Mouse (Mus musculus): ENCODE data around the gene Ifngr2.
"Not testable (repeated sequence)": the region's sequence is repeated elsewhere in the genome, so short reads cannot be mapped to it uniquely, and the experiment has no call there.

Ifngr2 gene

DNA sequence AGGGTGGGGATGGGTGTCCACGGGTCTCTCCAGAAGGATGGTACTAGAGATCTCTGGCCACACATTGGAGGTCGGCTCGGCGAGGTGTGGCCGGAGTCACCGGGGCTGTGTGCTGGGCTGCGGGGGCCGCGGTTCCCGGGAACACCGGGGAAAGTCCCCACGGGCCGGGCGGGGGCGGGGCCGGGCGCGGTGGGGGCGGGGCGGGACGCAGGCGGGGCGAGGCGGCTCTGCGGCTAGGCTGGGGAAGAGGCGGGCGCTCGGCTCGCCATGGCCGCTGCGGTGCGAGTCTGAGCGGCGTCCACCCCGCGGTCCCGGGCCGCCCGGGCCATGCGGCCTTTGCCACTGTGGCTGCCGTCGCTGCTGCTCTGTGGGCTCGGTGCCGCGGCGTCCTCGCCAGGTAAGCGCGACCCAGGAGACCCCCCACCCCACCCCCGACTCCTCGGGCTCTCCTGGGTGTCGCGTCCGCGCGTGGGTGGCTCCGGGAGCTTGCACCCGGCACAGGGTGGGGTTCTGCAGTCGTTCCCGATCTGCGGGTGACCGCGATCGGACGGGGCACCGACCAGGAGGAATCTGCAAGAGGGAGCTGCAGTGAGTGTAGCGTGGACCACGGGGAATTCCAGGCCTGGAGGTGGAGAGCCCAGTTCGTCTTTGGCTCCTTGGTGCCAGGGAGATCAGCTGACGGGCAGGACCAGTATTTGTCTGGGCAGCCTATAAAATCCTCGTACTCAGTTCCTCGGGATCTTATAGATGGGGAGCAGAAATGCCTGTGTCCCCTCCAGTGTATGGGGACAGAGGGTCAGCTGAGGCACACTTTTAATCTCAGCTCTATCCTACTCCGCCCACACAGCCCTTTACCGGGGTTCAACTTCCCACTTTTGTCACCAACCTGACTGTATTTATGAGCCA lies at the start of gene Ifngr2:
Gene Ifngr2, plus strand, starts transcription at position 237 of the 906 bp plus-strand sequence.
- DNase-seq (ENCODE audit: low read depth, low spot score), result no peak

DNA sequence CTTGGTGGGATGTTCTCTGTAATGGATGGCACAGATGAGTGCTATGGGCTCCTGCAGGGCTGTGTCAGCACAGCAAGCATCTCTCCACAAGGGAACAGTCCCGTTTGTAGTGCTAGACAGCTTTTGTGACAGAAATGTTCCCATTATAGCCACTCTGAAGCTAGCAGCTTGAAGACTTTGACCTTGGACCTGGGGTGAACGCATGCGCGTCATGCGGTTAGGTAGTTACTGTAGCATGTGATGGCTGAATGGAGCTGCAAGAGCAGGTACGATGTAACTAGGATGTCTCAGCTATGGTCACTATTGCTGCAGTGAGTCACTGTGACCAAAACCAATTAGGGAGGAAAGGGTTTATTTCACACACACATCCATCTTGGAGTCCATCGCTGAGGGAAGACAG lies 48.8 kb upstream of the Ifngr2 start:
- DNase-seq (ENCODE audit: low read depth, low spot score), result no peak

DNA sequence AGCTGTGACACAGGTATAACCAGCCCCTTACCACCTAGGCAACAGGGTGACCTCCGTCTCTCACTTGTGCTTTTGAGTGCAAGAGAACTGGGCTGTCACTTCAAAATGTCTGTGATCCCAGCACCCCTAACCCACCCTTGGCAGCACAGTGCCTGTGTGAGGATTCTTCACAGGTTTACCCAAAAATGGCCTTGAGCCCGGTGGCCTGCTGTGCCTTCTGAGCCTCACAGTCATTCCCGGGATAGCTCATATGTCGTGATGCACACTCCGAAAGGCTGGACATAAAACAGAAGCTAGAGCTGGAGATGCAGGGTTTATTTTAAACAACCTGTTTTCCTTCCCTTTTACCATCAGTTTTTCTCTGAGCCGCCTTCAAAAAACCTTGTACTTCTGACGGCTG lies 42.2 kb upstream of the Ifngr2 start:
- no peak for DNase-seq (ENCODE audit: low read depth, low spot score)

DNA sequence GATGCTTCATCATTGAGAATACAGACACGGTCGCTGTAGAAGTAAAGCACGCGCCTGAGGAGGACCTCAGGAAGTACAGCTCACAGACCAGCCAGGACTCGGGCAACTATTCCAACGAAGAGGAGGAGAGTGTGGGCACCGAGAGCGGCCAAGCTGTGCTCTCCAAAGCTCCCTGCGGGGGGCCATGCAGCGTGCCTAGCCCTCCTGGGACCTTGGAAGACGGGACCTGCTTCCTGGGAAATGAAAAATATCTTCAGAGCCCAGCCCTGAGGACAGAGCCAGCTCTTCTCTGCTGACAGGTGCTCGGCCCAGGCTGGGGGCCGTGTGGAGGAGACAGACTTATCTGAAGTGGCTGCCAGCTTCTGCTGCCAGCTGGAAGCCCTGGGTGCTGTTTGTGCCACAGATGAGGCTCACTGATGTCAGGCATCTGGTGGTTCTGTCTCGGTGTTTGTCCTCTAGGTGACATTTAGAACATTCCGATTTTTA lies 41.7 kb upstream of the Ifngr2 start:
- no peak for DNase-seq (ENCODE audit: low read depth, low spot score)

DNA sequence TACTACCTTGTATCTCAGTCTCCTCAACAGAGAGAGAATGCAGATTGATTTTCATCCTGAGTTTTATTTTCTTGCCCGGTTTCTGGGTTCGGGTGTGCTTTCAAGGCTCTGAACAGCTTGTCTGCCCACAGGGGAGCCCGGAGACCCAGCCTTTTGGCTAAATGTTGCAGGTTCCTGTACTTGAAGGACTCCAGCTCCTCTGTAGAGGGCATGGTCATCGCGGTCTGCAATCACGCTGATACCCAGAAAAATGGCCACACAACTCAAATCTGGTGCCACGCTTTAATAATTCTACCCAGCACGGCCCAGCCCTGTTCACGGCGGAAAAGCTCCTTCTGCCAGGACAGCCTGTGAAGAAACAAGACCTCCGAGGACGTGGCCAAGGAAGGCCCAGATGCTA lies 40.5 kb upstream of the Ifngr2 start:
- DNase-seq (ENCODE audit: low read depth, low spot score), result no peak

DNA sequence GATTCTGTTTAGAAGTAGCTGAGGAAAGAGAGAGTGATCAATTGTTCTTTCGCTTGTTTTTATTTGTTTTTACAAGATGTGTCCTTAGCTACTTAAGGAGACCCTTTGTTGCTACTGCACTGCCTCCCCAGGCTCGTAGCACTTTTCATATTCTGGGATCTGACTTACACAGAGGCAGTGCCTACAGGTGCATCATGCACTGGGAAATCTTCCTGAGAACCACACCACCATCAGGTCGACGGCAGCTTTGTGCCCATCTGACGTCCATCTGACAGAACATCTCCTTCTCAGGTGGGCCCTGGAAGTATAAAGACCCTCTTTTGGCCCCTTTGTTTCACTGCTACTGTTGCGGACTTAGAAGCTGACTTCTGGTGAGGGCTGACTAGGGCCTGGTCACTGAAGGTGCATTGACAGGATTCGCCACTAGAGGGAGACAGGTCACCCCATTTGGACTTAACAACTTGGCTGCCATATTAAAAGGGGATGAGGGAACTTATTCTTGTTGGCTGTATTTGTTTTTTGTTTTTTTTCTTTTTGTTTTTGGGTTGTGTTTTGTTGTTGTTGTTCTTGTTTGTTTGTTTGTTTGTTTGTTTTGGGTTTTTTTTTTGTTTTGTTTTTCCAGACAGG lies 34.6 kb upstream of the Ifngr2 start:
- DNase-seq (ENCODE audit: low read depth, low spot score), result peak; percentile 60

DNA sequence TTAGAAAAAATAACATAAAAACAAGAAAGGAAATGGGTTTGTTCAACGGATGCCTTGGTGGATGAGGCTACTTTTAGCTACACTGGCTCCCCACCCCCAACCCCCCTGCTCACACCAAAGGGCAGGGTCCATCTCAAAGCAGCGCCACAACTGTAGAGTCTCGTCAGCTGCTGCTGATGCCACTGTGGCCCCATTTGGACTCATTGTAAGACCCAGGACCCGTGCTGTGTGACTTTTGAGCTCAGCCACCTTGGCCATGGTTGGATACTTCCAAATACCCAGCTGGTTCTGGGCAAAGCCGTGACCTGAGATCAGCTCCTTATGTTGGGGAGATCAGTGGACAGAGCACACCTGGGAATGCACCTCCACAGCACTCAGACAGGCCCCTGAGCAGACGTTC lies 33.8 kb upstream of the Ifngr2 start:
- no peak for DNase-seq (ENCODE audit: low read depth, low spot score)

DNA sequence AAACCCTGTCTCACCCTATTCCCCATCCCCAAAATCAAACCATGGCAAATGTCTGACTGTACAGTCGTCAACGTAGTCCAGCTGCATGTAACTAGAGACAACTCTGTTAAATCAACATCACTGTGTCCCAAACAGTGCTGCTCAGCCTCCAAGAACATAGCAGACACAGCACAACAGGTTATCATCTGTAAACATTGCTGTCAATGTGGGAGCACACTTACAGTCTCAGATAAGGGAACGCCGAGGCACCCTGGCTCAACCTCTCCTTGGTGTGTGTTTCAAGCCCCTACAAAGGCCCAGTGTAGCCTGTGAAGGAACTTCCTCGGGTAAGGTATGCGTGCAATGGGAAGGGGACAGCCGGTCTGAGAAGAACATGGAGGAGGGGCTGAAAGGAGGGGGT lies 29.9 kb upstream of the Ifngr2 start:
- DNase-seq (ENCODE audit: low read depth, low spot score), result no peak

DNA sequence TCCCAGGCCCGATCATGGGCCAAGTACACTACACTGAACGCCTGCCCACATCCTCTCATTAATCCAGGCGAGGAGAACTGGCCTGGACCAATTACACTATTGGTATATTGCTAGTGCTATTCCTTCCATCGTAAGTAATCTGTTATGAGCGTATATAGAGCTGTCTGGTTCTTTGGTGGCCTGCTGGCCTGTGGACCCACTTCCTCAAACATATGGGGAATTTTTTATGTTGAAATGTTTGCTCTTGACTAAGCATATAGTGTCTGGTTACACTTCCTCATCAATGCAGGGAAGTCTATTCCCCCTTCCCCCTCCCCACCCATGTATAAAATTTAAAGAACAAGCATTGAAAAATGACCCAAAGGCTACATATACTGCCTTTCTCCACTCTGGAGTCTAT lies 24.8 kb upstream of the Ifngr2 start:
- DNase-seq (ENCODE audit: low read depth, low spot score), result no peak

DNA sequence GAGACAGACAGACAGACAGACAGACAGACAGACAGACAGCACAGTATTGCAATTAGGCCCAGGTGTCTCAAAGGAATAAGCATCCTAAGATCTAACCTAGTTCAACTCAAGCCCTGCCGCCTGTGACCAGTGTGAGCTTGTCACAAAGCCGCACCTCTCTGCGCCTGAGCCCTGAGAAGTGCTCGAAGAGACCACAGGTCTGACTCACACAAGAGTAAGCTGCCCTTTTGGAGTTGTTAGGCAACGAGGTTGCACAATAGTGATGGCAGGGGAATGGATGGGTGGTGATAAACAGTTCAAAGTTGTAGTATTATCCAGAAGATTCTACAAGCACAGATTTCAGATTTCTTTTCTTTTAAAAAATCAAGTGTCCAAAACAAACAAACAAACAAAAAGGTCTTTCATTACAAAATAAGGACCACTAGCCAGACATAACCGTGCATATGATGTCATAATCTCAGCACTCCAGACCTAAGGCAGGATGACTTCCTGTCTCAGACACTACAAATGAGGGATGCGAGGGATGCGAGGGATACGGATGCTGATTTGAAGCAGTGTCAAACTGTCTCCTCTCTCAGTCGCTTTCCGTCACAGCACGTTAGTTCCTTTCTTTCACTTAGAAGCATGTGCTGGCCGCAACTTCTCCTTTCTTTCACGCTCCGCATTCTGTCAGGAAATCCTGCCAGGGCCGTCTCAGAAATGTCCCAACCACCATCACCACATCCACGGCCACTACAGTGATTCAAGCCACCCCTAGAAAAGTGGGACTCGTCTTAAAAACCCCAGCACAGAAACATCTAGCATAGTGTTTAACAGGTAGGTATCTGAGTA lies 24.2 kb upstream of the Ifngr2 start:
- no peak for DNase-seq (ENCODE audit: low read depth, low spot score)

DNA sequence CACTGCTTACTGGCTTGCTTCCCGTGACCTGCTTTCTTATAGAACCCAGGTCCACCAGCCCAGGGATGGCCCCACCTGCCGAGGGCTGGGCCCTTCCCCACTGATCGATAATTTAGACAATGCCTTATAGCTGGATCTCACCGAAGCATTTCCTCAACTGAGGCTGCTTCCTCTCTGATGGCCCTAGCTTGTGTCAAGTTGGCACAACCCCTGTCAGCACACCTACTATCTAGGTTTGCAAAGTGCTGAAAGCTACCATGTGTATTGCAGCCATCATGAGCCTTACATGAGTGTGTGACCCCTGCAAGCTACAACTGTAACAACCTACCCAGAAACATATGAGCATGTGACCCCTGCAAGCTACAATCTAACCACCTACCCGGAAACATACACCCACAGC lies 22.7 kb upstream of the Ifngr2 start:
- no peak for DNase-seq (ENCODE audit: low read depth, low spot score)

DNA sequence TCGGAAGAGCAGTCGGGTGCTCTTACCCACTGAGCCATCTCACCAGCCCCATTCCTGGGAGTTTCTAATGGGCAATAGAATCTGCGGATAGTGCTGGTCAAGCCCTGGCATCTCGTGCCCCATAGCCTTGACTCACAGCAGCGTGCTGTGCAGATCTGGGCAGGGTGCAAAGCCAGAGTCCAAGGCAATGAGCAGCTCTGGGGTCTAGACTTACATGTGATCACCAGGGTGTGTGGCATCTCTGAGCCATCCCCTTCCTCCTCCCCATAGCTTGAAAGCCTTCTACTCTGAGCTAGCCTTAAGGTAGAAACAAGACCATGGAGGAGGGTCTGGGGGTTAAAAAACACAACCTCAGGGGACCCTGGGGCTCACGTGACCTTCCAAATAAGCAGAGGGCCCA lies 20.6 kb upstream of the Ifngr2 start:
- no peak for DNase-seq (ENCODE audit: low read depth, low spot score)

DNA sequence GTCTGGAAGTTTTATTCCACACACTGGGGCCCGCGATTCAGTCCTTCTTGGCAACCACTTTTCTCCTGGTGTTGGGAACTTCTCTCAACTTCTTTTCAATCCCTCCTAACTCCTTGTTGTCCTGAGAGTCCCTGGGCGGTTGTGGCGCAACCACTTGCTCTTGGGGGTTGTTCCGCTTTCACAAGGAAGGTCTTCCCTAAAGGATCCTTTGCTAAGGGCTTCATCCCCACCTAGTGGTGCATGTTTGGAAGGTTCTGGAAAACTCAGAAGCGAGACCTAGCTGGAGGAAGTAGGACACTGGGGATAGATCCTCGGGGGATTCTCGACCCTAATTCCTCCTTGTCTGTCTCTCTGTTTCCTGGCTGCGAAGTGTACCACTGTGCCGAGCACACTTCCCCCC lies 19.8 kb upstream of the Ifngr2 start:
- DNase-seq (ENCODE audit: low read depth, low spot score), result no peak

DNA sequence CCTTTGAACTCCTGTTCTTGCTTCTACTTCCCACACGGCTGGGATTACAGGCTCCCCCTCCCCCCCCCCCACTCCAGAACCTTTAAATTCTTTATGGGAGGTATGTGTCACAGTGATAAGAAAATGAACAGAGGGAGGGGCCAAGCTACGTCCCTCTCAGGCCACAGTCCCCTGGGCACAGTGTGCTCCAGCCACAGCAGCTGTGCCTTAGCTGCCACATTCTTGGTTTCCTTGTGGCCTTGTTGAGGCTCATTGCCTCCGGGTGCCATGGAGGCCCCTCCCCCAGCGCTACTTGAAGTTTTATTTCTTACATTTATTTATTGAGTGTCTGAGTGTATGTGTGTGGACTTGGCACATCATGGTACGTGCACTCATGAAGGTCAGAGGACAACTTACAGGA lies 19.4 kb upstream of the Ifngr2 start:
- DNase-seq (ENCODE audit: low read depth, low spot score), result no peak

DNA sequence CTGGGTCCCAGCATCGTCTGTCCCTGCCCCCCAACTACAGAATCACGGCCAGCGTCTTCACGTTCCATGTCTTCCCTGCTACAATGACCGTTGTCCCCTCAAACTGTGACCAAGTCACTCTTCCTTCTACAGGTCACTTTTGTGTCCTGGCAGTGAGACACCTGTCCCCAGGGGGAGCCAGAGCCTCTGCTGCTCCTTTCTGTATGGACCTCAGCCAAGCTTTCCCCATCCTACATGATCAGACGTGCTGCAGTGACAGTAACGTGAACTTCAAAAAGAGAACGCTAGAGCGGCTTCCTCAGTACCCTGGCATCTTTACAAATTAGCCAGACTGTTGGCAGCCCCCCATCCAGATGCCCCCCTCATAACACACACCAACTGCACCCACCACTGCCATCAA lies 18.3 kb upstream of the Ifngr2 start:
- DNase-seq (ENCODE audit: low read depth, low spot score), result no peak

DNA sequence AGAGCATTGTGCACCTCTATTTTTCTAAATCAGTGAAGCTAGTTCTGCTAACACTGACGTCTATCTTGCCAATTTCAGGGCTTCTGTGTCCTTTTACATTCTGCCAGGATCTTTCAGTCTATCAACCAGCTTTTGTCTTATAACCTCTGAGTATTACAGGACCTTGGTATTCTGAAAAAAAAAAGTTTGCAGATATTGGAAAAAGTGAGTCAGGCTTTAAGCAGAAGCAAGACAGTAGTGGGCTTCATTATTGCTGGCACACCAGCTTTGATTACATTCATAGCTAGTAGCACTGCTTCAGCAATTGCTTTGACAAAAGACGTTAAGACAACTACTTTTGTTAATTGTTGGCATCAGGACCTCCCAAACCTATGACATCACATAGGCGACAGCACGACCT lies 16.0 kb upstream of the Ifngr2 start:
- DNase-seq (ENCODE audit: low read depth, low spot score), result not testable (repeated sequence)

DNA sequence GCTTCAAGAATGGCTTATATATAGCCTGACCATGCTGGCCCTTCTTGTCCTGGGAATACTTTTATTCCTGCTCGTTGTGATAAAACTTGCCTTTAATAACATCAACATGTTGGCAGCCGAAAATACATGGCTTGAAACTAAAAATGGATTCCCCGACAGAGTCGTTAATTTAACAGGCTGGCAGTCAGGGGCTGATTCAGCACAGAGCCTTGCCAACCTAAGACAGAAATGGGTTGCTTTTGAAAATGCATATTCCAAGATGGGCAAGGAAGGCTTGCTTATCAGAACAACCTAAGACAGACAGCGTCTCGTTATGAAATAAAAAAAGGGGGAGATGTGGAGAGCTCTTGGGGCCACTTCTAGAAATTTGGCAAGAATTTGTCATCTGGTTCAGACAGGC lies 15.0 kb upstream of the Ifngr2 start:
- no peak for DNase-seq (ENCODE audit: low read depth, low spot score)

DNA sequence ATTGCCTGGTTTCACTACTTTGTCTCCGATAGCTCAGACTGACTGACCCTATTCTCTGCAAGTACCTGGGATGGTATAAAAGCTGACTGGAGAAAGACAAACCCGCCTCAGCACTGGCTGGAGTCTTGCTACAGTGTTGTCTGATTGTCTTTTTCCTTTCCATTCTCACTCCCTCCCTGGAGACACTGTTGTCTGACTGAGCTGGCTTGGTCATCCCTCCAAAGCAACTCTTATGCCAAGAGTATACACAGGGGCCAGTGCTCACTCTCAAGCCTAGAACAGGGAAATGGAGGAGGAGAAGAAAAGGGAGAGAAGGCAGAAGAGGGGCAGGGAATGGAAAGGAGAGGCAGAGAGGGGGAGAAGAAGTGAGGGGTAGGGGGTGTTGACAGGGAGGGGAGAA lies 14.4 kb upstream of the Ifngr2 start:
- DNase-seq (ENCODE audit: low read depth, low spot score), result no peak

DNA sequence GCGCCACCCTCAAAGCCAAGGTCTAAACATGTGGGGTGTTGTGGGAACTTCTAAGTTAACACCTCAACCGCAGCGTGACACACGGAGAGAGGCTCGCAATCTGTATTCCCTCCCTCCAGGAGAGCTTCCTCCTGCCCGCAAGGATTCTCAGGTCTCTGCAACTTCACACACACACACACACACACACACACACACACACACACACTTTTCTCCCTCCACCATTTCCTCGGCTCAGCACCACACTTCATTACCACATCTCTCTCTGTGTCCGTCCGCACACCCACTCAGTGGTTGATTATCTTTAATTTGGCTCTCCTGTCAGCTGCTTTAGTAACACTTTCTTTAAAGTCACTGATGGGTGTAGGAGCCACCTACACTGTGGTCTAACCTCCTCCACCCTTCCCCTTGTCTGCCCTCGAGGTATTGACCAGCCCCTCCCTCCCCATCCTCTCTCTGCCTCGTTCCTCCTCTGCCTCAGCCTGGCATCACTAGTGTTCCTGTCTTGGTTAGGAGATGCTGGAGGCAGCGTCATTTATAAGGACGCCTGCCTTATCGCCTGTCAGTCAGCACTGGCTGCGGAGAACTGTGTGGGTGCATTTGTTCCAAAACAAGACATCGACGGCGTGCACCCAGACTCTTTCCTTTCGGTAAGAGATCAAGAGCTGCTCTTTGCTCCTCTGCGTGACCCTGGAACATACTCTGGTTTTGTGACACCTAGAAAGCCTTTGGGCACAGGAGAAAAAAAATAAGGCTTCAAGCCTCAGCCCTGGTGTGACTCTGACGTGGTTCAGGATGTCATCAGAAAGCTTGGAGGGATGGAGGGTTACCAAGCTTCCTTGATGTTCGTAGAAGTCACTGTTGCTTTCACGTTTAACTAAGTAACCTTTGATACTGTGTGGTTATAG lies 13.5 kb upstream of the Ifngr2 start:
- DNase-seq (ENCODE audit: low read depth, low spot score), result no peak

DNA sequence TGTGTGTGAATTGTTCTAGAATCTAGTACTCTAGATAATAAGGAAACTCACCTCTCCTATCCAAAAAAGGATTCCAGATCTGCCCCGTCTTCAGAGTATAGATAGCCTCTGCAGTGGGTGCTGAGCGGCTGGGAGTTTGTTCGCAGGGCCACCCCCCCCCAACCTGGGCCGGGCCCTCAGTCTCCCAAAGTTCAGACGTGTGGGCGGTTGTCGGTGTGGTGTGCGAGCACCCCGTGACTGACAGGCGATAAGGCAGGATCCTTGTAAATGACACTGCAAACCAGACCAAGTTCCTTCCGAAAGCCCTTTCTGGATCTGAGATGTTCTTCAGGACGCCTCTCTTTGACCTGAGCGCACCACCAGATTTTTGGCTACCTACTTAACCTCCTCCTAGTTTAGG lies 12.4 kb upstream of the Ifngr2 start:
- DNase-seq (ENCODE audit: low read depth, low spot score), result peak; percentile 77

DNA sequence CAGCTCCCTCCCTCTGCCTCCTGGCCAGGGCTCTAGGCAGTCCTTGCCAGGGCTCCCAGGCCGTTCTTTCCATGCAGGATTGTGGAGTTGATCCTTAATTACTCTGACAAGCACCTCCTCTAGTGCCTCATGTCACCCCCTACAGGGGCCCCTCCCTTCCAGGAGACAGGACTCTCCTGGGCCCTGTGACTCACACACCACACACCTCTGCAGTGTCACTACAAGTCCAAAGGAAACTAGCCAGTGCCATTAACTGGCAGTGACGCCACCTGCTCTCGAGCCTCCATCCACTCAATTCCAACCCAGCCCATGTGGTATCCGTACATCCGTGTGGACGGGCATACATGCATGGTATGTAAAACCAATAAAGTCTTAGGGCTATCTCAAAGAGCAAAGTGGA lies 12.0 kb upstream of the Ifngr2 start:
- DNase-seq (ENCODE audit: low read depth, low spot score), result no peak

Measured in telencephalon, adult 2 months (tissue).